Mouse (Mus musculus) right cerebral cortex, adult 18-20 months (tissue): ENCODE data around the gene Sptssb.

Source experiments
- DNase-seq: peaks from one replicate; pipeline ENCODE4 v3.0.0; 2022; ENCODE audit warnings: mixed read lengths

The Sptssb gene

DNA sequence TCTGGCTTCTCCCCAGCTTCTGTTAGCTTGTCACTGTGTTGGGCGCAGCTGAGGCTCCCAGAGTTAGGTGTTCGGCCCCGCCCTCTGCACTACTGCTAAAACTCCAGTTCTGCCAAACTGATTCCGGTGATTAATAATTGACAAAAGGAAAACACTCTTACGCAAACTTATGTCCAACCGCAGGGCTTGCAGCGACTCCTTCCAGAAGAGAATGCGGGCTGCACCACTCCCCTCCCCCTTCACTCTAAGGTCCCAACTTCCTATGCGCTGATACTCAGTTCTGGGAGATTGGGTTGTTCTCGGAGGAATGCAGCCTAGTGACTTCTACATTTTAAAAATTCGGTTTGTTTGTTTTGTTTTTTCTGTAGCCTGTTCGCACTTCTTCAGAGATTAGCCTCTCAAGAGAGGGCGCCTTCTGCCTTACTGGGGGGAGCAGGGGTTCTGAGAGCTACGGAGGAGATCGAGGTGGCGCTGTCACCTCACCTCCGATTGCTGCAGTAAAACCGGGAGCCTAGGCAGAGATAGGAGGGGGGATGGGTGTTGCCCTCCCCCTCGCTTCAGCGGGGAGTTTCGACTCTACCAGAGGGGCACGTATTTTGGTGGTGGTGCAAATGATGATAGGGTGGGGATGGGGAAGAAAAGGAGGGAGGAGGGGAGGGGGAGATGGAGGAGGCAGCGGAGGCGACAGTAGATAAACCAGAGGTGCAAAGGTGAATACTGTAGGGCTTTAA lies at the start of gene Sptssb:
Gene Sptssb (minus strand): TSS at position 83 of the 731 bp plus-strand sequence.
- DNase-seq = peak; percentile 57

DNA sequence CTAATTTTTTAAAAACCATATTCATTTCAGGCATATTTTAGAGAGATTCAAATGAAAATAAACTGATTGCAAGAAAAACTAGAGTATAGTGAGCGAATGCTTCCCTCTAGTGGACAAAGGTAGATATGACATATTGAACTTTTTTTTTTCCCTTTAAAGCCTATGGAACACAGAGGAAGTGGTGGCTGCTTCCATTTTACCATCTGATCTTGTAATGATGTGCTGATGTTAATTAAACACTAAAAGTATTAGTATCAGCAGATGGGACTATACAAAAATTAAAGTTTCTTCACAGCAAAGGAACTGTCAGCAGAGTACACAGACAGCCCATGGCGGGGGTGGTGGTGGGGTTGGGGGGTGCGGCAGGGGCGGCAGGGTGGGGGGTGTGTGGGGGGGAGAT lies 48.3 kb upstream of the Sptssb start:
- no peak for DNase-seq

DNA sequence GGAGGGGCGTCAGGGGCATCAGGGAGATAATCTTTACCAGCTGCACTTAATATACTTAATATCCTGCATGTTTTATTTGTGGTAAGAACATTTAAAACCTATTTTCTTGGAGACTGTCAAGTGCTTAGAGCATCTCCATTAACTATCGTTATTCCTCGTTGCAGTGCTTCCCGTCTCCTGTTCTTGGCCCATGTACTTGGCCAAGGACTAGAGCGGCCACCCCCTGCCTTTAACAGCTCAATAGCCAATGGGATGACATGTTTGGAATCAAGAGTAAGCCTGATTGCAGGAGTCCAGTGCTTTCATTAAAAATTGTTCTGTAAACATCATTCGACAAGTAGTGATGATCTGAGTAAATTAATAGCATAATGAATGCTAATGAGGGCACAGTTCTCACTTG lies 47.8 kb upstream of the Sptssb start:
- no peak for DNase-seq

DNA sequence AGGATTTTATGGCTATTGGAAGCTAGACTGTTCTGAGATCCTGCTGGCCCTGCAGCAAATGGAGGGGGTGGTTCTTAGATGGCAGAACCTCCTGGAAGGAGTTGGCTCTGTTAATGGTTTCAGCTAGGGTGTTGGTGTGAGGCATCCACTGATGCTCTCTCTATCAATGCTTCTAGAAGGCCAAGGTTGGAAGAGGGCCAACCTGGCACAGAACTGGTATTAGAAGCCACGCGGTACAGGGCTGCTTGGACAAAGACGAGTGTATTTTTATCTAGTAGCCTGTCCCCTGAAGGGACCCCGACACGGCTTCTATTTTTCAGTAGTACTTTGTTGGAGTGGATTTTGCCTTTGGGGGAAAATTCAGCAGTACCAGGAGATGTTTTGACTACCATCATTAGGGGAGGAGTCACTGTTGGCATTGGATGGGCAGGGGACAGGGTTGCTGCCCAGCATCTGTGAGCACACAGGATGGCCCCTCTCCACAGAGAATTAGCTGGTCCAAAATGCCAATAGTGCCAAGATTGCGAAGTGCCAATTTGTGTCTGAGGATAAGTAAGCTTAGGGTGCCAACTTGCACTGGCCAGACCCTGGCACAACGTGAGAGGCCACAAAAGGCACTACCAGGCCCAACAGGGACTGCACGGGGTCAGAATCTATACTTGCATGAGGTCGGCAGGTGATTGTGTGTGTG lies 43.2 kb upstream of the Sptssb start:
- no peak for DNase-seq

DNA sequence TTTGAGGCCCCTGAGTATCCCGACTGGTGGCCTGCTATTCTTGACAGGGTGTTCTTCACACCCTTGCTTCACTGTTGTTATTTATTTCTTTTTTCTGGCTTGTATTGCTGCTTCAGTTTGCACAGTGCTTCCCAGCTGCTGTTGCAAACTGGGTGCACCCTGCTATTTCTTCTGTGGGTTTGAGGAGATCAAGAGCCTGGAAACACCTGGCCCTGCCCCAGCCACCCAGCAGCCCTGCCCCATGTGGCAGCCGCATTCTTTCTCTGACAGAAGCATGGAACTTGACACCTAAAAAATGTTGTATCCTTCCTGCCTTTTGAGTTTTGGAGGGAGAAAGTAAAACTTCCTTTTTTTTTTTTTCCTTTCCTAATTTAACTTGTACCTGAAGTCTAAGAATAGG lies 42.6 kb upstream of the Sptssb start:
- DNase-seq = no peak

DNA sequence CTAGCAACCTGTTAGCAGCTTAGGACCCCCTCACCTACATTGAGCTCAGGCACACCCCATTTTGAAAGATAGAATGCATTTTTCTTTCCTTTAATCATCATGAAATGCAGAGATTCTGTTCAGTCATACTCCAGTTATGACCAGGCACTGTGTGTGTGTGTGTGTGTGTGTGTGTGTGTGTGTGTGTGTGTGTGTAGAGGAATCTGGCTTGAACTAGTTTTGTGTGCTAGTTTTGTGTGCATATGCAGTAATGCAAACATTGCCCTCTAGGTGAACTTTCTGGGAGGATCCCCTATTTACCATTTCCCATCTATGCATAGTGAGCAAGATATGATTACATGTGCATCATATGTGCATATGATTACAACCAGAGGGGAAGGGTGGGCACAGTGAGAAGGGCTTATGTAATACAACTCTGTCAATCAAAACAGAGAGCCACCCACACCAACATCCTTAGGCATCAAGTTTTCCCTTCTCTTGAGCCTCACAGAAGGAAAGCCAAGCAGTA lies 42.2 kb upstream of the Sptssb start:
- no peak for DNase-seq

DNA sequence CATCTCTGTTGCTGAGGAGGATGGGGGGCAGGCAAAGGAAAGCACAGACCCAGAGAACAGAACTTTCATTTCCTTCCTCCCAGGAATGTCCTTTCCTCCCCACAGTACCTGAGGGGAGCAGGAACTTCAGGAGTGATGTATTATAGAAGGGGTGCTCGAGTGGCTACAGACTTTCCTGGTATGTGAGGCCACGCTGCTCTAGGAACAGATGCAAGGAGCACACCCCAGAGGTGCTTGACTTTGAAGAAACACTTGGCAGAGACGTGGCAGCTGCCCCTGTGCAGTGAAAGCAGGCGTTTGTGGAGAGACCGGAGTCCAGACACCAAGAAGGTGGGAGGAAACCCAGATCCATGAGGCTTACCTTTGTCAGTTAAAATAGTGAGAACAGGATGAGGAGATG lies 40.6 kb upstream of the Sptssb start:
- no peak for DNase-seq

DNA sequence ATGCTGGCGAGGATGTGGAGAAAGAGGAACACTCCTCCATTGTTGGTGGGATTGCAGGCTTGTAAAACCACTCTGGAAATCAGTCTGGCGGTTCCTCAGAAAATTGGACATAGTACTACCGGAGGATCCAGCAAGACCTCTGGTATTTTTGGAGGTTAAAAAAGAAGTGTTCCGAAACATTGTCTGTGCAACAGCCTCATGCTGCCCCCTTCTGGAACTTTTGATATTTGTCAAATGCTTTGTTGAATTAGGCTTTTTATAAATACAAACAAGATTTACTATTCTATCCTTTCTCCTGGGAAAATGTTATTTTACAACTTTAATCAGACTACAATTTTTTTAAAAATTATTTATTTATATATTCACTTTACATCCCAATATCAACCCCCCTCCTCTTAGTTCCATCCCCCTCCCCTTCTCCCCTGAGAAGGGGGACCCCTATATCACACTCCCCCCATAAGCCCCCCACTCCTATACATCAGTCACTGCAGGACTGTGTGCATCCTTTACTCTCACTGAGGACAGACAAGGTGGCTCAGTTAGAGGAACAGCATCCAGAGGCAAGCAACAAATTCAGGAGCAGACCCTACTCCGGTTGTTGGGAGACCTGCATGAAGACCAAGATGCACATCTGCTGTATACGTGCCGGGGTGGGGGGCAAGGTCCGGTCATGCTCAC lies 38.3 kb upstream of the Sptssb start:
- no peak for DNase-seq

DNA sequence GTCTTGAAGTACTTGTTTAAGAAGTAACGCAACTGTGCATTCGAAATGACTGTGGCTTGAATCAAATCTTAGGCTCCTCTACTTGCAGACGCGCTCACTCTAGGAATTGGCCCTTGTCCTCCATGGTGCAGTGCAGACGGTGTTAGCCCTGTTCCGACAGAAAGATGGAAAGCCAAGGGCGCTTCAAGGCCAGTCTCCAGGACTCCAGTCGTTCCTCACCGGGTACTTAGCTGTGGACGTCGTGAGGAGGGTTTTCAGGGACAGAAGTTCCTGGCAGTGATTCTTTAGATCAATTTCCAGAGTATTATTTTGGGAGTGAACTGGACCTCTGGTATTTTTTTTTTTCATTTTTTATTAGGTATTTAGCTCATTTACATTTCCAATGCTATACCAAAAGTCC lies 35.8 kb upstream of the Sptssb start:
- DNase-seq = no peak

DNA sequence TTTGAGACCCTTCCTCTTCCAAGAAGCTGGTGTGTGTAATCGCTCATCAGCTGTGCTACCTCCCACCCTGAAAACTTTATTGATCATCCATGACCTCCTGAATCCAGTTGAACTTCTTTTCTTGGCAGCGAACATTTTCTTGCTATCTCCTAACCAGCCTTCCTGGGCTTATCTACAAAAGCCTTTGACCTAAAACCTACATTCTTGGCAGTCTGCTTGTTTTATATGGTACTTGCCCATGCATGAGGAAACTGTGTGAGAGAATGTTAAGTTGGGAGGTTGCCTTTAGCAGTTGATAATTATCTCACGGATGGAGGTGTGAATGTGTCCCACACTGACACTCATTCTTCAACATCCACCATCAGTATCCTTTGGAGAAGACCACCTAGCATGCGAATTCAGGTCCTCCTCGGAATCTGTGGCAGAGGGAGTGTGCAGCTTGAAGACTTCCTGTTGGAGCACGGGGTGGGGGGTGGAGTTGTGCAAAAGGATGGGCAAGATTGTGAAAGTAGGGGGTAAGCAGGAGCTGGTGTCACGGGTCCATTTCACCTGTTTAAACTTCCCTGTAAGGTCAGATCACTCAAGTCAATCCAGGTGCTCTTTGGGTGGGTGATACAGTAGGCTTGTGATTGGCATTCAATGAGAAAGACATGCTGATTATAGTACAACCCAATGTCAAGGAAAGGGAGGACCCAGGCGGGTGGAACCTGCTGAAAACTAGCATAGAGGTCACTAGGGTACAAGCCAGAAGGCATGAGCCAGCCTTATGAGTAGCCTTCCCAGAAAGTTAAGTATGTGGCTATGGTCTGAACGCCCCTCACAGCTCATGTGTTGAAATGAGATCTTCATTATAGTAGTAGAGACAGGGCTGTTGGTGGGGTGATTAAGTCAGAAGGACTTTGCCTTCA lies 32.7 kb upstream of the Sptssb start:
- no peak for DNase-seq

DNA sequence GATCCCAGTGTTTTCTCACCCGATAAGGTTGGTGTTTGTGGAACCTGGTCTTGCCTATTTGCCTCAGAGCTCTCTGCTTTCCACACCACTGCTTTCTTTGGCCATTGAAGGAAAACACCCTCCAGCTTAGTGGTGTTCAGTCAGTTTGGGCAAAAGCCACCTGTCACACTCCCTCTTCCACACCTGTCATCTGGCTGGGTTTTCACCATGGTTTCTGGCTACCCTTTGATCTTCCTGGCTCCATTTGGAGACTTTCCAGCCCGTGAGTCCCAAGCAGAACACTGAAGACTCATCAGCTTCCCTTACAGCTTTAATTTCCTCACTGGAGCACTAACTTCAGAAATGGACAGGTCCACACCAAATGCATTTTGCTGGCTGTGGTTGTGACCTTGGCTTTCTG lies 26.1 kb upstream of the Sptssb start:
- no peak for DNase-seq

DNA sequence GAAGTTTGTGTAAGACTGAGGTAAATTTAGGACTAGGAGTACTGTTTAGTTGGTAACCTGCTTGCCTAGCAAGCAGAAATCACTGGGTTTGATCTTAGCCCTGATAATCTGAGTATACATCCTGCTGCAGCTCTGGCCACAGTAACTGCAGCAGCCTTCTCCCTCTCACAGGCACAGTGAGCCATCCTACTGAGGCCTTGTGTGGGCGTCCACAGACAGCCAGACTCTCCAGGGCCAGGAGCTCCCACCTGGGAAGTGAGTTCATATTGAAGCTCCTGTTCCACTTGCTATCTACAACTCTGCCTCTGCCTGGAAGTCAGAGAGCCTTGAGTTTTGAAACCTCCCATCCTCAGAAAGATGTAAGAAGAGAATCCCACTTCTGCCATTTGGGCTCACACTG lies 24.0 kb upstream of the Sptssb start:
- DNase-seq = peak; percentile 55

DNA sequence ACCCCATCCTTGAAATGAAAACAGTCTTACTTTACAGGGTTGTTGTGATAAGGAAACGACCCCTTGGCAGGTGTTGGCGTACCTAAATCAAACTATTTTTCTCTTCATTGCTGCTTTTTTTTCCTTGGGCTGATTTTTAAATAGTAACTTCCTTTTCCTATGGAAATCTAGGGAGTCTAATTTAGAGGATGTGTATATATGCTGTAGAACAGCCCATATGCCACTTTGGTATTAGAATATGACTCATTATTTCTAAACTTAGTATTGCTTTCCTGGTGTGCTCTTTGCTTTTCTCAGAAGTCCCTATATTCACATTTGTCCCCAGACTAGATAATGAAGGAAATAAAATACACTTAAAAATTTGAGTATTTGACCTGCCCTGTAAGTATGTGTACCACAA lies 17.8 kb upstream of the Sptssb start:
- no peak for DNase-seq

DNA sequence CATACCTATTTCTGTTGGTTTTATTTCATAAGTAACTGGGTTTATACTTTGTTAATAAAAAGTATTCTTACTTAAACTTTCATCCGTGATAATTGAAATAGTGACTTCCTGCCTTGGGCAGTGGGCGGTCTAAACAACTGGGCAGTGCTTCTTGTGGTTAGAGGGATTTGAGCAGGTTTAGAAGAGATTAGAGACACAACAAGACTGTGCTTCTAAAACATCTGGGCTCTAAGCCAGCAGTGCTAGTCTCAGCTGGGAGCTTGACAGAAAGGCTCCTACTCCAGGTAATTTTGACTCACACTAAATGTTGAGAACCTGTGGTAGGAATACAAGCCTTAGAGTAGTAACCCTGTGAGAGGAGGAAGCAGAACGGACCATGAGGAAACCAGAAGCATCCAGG lies 15.0 kb upstream of the Sptssb start:
- DNase-seq = no peak

DNA sequence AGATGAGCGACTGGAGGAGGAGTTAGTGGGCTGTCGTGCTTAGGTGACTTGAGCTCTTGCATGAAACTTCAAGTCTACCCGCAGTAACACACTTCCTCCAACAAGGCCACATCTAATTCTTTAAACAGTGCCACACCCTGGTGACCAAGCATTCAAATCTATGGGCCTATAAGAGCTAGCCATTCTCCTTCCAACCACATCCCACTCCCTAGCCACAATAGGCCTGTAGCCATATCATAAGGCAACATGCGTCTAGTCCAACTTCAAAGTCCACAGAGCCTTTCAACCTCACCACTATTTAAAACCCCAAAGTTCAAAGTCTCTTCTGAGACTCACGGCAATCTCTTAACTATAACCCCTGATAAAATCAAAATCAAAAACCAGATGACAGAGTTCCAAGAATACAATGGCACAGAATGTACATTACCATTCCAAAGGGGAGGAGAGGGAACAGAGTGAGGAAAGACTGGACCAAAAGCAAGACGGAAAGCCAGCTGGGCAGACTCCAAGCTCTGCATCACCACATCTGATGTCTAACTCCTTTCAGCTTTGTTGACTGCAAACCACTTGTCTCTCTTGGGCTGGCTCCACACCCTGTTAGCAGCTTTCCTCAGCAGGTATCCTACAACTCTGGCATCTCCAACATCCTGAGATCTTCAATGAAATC lies 13.1 kb upstream of the Sptssb start:
- DNase-seq = no peak

DNA sequence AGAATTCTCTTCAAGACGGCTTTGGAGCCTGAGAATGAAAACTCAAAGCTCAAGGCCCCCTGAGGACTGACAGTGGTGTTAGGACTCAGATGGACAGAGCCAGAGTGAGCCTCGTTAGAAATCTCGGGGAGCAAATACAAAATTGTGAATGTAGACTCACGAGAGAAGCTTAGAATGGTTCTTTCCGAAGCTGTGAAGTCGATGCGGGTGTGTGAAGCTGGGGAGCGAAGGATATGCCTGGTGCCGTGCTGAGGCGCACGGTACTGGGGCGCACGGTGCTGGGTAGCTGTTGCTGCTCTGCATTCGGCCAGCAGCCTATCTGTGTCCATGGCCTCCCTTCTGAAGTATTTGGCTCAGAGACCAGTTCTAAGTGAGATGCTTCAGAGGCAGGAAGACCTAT lies 11.4 kb upstream of the Sptssb start:
- DNase-seq = no peak

DNA sequence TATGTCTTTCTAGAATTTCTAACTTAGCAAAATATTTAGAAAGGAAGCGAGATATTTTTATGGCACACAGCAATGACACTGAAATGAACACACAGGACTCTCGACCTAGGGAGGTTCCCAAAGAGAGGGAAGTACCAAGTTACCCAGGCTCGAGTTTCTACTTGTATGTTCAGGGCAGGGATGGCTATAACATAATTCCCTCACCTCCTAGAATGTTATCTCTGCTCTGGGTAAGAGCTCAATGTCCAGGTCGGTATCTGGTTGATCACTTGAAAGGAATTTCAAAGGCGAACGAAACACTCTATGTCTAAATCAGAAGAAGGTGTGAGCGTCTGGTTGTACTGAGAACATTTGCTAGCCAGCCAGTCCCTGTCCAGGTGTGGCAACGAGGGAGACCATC lies 10.0 kb upstream of the Sptssb start:
- no peak for DNase-seq

DNA sequence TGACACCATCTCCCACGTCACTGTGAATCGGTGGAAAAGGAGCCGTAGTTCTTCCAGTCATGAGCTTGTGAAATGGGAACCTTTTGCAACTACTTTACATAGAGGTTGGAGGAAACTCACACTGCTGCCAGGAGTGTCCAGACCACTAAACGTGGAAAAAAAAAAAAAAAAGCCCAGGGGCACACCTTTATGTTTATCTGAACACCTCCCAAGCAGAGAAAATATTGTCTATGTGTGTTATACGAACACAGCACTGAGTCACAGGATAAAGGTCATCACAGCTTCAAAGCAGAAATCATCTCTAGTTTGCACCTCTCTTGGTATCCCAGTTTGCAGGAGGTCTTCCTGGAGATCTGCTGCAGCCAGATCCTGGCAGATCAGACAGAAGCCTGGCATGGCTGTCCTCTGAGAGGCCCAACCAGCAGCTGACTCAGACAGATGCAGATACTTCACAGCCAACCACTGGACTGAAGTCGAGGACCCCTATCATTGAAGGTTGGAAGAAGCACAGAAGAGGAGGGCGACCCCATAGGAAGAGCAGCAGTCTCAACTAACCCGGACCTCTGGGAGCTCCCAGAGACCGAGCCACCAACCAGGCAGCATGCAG lies 2.2 kb upstream of the Sptssb start:
- no peak for DNase-seq

DNA sequence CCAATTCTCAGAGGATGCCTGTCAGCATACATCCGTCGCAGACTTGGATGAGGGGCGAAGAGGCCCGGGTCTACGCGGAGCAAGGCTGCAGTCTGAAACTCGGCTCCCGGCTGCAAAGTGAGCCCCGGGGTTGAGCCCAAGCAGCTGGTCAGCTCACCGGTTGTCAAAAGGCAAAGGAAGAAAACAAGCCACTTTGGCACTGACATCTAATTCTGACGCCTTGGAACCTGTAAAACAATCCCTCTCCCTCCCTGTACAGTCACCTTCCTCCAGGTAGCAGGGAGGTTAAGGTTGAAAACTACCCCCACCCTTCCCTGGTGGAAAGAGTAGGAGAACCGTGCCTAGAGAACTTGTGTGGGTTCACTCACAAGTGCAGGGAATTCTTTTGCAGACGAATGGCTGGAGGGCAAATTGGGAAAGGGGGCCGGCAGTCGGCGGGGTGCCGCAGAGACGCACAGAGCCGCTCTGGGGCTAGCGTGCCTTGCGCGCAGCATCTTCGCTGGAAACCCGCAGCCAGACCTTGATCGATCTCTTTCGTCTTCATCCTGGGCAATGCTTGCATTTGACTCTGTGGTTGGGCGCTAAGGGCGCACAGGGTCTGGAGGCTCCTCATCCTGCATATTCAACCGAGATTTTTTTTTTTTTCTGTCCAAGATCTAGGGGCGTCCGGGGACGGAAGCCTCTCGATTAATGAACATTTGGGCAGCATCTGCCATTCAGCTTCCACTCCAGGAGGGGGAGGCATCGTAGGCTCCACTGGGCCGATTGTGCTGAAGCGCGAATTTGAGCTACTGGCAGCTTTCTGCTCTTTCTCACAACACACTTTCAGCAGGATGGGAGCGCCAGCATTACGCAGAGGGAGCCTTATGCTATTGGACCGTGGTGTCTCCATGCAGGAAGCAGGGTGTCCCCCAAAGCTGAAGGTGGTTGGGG lies 1.1 kb upstream of the Sptssb start:
- peak; percentile 78 for DNase-seq

DNA sequence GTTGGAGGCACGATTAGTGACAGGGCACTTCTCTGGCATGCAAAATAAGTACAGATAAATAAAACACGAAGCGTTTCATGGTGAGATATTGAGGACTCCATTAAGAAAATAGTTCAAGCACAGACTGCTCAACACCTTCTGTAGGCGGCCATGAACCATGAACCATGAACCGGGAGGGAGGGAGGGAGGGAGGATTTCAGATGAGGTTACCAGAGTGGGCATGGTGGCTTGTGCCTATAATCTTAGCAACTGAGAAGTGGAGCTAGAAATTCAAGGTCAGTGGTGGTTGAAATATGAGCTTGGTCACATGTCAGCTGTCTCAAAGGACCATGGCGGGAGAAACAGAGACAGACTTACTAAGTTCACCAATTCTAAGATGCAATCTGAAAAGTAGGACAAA lies 20.3 kb downstream of the Sptssb start:
- DNase-seq = no peak

DNA sequence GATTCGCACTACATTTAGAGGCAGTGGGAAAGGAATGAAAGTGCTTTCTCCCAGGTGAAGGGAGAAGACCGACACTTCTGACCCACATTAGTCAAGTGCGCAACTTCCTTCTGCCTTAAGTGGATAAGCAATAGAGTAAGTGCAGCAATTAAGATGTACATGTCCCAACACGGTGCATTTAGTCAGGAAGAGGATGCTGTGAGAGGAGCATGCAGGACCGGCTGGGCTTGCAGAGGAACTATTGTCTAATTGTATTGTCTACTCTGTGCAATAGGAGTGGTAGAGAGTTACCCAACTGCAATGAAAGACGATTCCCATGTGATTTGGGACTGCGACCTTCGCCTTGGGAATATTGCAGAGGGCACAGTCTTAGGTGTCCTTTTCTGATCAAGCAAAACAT lies 30.2 kb downstream of the Sptssb start:
- no peak for DNase-seq
